Mouse (Mus musculus) thymus, postnatal 36 days (tissue): ENCODE results near the gene Galp.
"Not testable (repeated sequence)": the region's sequence is repeated elsewhere in the genome, so short reads cannot be mapped to it uniquely, and the experiment has no call there.

Experiments
- DNase-seq, 2 experiments: peaks; one replicate each; pipeline ENCODE4 v3.0.0; 2022; ENCODE audit warnings: mixed read lengths in 2 of 2

The Galp gene

DNA sequence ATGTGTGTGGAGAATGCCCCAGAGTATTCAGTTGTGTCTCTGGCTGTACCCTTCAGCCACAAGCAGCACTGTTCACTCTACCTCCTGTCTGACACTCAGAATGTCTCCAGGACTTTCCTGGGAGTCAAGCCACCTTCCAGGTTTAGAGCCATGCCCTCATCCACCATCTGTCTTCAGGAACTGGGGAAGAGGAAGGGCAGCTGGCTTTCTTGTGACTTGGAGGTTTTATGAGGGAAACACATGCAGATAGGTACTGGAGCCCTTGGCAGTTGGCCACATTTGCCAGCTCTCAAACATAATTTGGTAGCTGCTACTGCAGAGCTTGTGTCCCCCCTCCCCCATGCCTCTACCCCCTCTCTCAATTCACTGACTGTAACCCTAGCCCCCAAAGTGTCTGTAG lies 17.9 kb upstream of the Galp start:
- no peak for DNase-seq

DNA sequence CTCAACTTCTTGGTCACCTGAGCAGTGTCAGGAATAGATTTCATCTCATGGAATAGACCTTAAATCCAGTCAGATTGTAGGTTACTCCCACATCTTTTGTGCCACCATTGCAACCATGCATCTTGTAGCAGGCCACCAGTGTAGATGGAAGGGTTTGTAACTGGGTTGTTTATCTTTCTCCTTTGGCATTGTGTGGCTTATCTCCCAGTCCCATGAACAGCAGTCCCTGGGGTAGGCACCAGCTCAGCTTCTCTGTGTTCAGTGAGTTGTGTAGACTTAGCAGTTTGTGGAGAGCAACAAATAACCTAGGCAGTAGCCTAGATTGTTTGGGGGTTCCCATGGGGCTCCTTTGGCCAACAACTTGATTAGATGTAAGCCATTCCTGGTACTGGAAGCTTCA lies 14.0 kb upstream of the Galp start:
- DNase-seq: no peak

DNA sequence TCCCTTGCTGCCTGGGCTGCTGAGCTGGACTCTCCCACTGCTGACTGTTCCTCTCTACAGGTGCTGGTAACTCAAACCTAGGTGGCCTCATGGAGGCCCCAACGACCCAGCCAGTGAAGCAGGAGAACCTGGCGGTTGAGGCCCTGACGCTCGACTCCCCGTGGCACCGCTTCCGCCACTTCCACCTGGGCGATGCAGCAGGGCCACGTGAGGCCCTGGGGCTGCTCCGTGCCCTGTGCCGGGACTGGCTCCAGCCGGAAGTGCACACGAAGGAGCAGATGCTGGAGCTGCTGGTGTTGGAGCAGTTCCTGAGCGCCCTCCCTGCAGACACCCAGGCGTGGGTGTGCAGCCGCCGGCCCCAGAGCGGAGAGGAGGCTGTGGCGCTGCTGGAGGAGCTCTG lies 13.1 kb upstream of the Galp start:
- no peak for DNase-seq

DNA sequence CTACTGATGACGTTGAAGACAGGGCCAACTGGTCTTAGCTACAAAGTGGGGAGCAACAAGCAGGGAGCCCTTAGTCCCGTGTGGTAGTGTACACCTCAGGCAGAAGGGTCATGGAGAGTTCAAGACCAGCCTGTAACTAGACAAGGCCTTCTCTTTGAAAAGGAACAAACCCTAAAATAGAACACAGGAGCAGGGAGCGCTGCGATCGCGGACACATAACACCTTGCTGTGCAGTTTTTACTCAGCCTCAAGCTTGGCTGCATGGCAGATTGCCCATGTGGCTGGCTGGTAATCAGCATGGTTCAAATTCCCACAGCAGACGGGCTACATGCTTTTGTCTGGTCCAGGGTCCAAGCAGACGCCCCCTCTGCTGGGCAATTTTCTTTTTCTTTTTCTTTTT lies 12.4 kb upstream of the Galp start:
- DNase-seq: no peak

DNA sequence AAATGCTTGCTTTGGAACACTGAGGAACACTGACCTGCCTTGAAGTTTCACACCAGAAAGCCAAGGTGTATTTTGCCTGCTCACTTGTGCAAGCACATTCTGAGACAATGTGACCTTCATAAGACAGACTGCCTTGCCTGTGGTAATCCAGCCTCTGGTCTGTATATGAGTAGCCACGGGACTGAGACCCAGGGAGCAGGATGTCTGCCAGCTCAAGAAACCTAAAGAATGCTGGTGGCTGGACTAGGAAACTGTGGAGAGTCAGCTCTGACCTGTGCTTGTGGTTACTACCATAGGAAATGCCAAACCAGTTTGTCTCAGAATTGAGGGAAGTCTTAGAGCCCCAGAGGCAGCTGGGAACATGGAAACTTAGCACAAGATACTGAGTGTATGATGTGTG lies 11.5 kb upstream of the Galp start:
- no peak for DNase-seq

DNA sequence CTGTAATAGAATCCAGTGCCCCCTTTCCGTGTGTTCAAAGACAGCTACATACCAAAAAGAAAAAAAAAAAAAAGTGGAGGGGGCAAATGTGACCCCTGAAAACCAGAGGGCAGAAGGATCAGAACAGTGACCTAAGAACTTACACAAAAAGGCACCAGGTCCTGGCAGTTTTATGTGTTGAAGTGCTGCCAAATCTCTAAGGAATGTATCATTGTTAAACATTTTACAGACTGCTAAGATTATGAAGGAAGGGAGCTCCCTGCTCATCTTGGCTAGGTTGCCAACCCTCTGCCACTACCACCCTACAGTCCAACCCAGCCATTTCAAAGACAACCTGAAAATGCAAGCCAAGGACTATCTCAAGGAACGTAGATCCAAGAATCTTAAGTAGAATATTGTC lies 10.7 kb upstream of the Galp start:
- no peak for DNase-seq

DNA sequence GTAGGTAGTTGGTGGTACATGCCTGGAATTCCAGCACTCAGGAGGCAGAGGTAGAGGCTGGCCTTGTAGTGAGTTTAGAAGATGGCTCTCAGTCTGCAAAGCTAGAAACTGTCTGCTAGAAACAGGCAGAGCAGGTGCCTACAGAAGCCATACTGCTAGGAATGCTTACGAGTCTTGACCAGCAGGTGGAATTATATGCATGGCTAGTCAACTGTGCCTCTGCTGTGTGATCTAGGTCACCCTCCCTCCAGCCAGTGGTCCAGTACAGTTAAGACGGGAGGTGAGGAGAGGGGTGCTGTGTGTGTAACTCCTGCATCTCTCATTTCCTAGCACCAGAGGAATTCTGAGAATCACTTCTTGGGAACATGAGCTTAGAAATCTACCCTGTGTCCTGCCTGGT lies 10.1 kb upstream of the Galp start:
- no peak for DNase-seq

DNA sequence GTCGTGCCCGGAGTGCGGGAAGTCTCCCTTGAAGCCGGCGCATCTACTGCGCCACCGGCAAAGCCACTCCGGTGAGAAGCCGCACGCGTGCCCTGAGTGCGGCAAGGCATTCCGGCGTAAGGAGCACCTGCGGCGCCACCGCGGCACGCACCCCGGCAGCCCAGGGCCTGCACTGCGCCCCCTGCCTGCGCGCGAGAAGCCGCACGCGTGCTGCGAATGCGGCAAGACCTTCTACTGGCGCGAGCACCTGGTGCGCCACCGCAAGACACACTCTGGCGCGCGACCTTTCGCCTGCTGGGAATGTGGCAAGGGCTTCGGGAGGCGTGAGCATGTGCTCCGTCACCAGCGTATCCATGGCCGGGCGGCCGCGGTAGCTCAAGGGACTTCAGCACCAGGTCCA lies 7.3 kb upstream of the Galp start:
- DNase-seq: peak in 1 of 2 experiments; percentile 13

DNA sequence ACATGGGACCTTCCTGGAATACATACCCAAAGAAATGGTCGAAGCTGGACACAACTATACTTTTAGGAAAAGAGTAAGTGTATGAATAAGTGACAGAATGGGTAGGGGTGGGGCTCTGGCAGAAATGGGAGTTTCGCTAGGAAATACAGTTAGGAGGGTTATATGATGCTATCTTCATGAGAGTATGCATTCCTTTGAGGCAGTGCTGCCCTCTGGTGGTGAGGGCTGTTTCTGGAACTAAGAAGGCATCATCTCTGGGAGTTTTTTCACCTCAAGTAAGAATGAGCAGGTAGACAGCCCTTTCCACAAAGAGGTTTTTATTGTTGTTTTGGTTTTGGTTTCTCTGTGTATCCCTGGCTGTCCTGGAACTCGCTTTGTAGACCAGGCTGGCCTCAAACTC lies 5.5 kb upstream of the Galp start:
- peak; percentile 61 to 70 for DNase-seq

DNA sequence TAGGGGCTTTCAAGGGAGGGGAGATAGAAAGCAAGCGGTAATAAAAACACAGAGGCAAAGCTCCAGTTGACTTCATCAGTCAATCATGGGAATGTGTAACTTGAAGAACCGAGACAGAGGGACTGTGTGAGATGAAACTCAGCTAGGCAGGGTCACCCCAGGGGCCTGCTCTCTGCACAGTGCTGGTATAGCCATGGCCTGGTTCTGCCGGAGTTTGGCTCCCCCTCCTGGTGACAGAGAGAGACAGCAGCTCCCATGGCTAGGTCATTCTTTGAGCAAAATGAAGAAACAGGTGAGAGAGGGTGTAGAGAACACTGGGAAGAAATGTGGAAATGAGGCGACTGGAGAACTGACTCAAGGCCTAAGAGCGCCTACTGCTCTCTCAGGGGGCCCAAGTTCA lies 2.8 kb upstream of the Galp start:
- peak; percentile 44 to 45 for DNase-seq

DNA sequence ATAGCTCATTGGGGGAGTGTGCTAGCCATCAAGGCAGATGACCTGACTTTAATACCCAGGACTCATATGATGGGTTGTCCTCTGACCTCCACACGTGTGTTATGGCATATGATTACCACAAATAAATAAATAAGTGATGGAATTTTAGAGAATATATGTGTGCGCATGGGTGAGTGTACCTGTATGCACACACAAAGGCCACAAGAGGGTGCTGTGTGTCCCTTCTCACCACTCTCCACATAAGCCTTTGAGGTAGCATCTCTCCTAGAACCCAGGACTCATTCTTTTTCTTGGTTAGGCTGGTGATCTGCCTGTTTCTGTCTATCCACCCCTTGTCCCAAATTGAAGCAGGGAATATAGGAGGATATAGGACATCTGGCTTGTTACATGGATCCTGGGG lies 1.1 kb upstream of the Galp start:
- no peak for DNase-seq

DNA sequence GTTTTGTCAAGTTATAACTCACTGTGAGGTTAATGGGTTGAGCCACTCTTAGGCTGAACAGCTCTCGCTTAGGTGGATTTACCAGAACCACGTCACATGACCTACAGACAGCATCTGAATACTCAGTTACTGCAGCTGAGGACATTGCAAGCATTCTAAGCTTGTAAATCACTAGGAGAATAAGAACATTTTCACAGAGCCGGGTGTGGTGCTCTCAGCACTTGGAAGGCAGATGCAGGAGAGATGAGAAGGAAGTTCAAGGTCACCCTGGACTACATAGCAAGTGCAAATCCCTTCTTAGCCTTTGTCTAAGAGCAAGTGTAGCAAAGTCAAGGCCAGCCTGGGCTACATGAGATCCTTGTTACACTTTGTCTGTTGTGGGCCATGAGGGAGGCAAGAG lies 7.3 kb downstream of the Galp start:
- no peak for DNase-seq

DNA sequence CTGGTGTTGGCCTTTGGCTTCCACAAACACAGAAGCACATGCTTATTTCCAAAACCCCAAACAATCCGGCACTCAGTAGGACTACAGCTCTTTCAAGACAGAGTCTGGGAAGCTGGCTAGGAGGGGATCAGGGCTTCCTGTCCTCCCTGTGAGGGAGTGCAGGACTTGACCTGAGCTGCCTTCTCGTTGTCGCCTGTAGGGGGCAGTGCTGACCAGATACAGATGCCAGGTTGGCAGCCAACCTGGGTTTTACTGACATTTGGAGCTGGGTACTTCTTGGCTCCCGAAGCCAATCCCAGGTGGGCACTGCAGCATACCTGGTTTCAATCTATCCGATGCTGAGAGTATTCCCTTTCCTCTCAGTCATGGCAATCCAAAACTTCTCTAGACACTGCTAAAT lies 16.3 kb downstream of the Galp start:
- peak; percentile 17 to 31 for DNase-seq

DNA sequence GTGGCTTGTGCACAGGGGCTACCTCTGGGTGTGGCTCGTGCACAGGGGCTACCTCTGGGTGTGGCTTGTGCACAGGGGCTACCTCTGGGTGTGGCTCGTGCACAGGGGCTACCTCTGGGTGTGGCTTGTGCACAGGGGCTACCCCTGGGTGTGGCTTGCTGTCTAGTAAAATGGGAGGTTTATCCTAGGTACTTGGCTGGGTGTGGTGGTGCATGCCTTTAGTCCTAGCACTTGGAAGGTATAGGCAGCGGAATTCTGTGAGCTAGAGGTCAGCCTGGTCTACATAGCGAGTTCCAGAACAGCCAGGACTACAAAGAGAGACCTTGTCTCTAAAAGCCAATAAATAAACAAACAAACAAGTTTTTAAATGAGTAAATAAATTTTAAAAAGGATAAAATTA lies 17.8 kb downstream of the Galp start:
- not testable (repeated sequence) for DNase-seq

DNA sequence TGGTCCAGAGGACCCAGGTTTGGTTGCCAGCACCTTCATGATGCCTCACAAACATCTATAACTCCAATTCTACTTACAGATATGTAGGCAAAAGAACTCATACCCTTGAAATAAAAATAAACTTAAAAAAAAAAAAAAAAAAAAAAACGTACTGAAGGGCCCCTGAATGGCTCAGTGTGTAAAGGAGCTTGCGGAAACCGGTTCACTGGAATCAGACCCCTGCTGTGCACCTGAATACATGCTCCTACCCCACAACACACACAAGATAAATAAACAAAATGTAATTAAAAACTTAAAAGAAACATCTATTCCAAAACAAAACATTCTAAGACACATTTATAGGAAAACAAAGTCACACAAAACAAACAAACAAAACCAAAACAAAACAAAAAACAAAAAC lies 23.3 kb downstream of the Galp start:
- DNase-seq: no peak

DNA sequence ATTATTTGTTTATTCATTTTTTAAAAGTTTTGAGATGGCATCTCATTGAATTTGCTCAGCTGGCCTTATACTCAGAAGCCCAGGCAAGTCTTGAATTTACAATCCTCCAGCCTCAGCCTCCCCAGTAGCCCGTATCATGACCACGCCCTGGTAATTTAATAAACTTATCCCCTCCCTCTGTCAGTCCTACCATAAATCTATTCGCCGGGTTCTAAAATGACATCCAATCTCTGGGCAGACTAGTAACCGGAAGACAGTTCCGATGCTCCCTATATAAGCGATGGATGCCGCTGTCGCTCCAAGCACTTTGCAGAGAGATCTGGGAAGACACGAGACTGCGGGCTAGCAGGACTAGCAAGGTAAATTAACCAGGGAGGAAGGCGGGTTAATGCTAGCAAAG lies 25.1 kb downstream of the Galp start, which contains the start of gene Zscan5b:
Zscan5b (plus strand) TSS at position 301 of the 400 bp plus-strand sequence.
- DNase-seq: no peak

DNA sequence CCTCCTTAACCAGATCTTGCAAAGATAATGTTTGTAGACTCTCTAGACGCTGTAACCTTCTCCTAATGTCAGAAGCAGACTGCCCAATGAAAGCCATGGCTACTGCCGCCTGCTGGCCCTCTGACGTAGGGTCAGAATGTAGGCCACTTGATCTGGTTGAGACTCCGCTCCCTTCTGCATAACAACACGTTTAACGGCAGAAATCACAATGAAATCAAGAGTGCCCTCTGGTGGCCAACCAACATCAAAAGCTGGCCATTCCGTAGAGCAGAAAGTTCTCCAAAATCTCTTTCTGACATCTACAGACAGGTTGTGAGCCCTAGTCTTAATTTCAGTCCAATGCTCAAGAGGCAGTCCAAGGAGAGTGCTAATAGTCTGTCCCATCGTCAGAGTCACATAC lies 31.6 kb downstream of the Galp start:
- DNase-seq: not testable (repeated sequence)

DNA sequence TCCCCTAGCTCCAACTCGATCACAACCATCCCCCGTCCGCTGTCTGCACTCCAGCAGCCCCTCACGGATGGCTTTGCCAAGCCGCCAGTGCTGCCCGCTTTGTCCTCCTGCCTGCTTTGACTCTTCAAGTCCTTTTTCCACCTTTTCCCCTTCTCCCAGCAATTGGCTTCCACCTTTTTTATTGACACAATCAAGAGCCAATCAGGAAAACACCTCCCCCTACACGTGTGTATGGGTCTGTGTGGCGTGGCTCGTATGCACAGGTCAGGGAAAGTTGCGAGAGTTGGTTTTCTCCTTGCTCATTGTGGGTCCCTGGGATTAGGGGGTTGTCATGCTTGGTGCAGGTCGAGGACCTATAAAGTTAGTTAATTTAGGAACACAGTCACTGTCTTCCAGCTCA lies 42.9 kb downstream of the Galp start:
- no peak for DNase-seq

DNA sequence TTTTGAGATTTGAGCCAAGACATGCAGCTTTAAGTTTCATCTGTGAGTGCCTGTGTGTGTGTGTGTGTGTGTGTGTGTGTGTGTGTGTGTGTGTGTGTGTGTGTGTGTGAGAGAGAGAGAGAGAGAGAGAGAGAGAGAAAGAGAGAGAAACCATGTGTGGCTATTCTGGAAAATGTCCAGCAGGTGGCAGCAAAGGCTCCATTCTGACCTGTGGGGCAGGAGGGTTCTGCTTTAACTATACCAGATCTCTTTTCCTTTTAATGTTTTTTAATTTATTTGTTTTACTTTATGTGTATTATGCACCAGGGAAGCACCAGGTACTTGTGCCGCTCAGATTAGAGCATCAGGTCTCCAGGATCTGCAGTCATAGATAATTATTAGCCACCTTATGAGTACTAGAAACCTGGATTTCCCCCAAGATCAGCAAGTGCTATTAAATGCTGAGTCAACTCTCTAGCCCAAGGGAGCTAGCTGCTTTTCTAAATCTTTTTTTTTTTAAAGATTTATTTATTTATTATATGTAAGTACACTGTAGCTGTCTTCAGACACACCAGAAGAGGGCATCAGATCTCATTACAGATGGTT lies 44.0 kb downstream of the Galp start:
- peak in 1 of 2 experiments; percentile 23 for DNase-seq

DNA sequence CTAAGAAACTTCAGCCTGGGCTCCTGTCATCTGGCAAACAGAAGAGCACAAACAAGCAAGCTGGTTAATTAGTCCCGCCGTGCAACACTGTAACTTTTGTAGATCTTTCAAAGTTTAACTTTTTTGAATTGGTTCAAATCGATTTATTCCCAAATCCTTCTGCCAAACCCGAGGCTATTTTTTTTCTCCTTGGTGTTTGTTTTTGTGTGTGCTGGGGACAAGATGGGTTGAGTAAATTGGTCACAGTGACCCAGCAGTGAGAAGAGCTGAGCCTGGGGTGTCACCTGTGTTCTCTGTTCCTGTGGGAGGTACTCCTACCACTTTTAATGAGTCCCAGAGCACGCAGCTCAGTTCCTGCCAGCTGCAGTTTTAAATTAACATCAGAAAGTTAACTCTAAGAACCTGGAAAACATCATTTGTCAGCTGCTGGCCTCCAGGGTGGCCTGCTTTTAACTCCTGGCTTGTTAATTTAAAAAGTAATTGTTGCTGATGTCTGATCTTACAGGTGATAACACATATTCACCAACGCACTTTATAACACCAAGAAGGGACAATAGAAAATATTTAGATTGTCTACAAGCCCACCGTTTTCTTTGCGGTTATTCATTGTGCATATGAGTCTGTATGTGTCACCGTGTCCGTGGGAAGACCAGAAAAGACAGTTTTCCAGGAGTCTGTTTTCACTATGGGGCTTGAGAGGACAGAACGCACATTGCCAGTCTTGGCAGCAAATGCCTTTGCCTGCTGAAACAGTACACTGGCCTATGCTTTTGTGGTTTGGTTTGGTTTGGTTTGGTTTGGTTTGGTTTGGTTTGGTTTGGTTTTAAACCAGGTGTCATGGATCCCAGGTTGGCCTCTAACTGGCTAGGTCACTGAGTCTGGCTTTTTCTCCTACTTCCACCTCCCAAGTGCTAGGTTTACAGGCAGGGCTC lies 47.7 kb downstream of the Galp start:
- DNase-seq: no peak

DNA sequence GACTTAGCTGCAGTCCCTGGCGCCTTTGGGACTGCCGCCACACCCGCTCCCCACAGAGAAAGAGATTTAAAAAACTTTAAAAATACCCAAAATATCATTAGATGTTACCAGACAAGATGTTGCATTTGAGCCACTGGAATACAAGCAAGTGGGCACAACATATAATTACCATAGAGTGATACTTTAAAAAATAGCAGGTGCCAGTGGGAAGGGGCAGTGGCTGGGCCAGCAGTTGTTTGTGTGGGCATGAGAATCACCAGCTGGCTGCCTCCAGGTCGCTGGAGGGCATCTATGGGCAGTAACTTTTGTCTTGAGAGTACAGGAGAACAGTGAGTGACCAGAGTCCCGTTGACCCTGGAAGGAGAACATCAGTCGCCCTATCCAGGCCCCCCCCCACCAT lies 55.5 kb downstream of the Galp start, which contains the start of gene Epp13:
Epp13 (plus strand) TSS at position 301 of the 400 bp plus-strand sequence.
- DNase-seq: no peak

DNA sequence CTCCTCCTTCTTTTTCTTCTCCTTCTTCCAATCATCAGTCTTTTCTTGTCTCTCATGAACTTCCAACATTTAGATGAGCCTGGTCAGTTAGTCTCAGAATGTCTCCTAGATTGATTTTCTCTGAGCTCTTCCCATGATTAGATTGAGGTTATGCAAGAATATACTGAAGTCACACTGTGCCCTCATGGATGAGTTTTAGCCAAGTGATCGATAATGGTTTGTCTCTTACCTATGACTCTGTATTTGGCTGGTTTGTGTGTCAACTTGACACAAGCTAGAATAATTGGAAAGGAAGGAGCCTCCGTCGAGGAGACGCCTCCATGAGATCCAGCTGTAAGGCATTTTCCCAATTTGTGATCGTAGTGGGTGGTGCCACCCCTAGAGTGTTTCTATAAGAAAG lies 57.6 kb downstream of the Galp start:
- DNase-seq: no peak

DNA sequence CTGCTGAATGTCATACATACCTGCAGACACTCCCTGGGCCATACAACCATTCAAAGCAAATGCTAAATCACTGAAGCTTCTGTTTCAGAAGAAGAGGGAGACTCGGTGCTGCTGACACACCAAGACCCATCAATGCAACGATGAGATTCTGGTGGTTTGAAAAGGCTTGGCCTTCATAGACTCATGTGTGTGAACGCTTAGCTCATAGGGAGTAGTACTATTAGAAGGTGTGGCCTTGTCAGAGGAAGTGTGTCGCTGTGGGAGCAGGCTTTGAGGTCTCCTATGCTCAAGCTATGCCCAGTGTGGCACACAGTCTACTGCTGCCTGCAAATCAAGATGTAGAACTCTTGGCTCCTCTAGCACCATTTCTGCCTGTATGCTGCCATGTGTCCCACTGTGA lies 60.5 kb downstream of the Galp start:
- no peak for DNase-seq
